Mouse (Mus musculus): ENCODE data around the gene Bcl2l10. TPM values are rescaled to one million over a fixed set of nuclear protein-coding genes. Genes with fewer than 3 reads are reported as not detected.

The Bcl2l10 gene
- polyA plus RNA-seq, 1 experiment from 2014 or later = not detected

GRCm38 (mm10) chr9:75376428-75376827 lies 28.9 kb downstream of the Bcl2l10 start:
- H3K4me1 ChIP-seq (ENCODE audit: control insufficient read depth, insufficient read depth, low read length) = no peaks in the 10 kb centered on the region
- H3K9me3 ChIP-seq (ENCODE audit: control insufficient read depth, low read length) = no peaks in the 10 kb centered on the region
- no peak overlapping the region for H3K4me2 ChIP-seq (replicated peaks; ENCODE audit: low read depth, low read length)
- 80% methylated on average over 1 of the region's 1 CpGs for WGBS
- H3K27ac ChIP-seq (ENCODE audit: low read depth, low read length) = no peak overlapping the region
- H3K9ac ChIP-seq (ENCODE audit: low read depth, low read length) = no peak overlapping the region
- no peak overlapping the region for H3K4me3 ChIP-seq (ENCODE audit: low read length)
- ATAC-seq (ENCODE audit: low FRiP score, low TSS enrichment) = no peak
- H3K27me3 ChIP-seq (ENCODE audit: control insufficient read depth, insufficient read depth, low read length) = no peaks in the 10 kb centered on the region
- H3K36me3 ChIP-seq (ENCODE audit: control insufficient read depth, insufficient read depth, low read length) = no peaks in the 10 kb centered on the region

DNA sequence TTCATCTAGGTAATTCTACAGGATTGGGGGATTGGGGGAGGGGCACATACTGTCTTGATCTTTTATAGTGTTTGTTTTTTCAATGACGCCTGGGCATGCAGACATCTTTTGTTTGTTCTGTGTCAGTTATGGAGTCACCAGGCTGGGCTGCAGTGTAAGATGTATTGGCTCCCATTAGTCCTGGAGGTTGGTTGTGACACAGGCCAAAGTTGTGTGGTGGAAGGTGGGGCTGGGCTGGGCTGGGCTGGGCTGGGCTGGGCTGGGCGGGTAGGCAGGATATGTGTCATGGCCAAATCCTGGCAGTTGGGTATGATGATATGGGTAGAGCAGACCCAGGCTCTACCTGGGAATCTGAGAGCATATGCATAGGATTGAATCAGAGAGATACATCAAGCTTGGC lies 31.2 kb downstream of the Bcl2l10 start:
- 75% methylated on average over 2 of the region's 2 CpGs for WGBS
- ATAC-seq (ENCODE audit: low FRiP score, low TSS enrichment) = no peak

GRCm38 (mm10) chr9:75382825-75383224 lies 35.3 kb downstream of the Bcl2l10 start:
- H3K4me2 ChIP-seq (replicated peaks; ENCODE audit: low read depth, low read length) = no peak overlapping the region
- 92% methylated on average over 14 of the region's 14 CpGs for WGBS
- H3K9ac ChIP-seq (ENCODE audit: low read depth, low read length) = no peak overlapping the region
- H3K4me1 ChIP-seq (ENCODE audit: control insufficient read depth, insufficient read depth, low read length) = no peaks in the 10 kb centered on the region
- H3K27ac ChIP-seq (ENCODE audit: low read depth, low read length) = no peak overlapping the region
- no peaks in the 10 kb centered on the region for H3K9me3 ChIP-seq (ENCODE audit: control insufficient read depth, low read length)
- no peak overlapping the region for H3K4me3 ChIP-seq (ENCODE audit: low read length)
- peaks cover 9% of the 10 kb centered on the region; the same call in 1 of the 2 replicates for H3K36me3 ChIP-seq (ENCODE audit: control insufficient read depth, insufficient read depth, low read length)
- no peaks in the 10 kb centered on the region for H3K27me3 ChIP-seq (ENCODE audit: control insufficient read depth, insufficient read depth, low read length)
- no peak for ATAC-seq (ENCODE audit: low FRiP score, low TSS enrichment)

More for the DNA sequence above, 31.2 kb downstream of the Bcl2l10 start:
- Histone ChIP-seq H3K9ac (ENCODE audit: low read depth, low read length) (no peak overlapping the region), H3K9me3 (ENCODE audit: control insufficient read depth, low read length) (no peaks in the 10 kb centered on the region), H3K4me2 (replicated peaks; ENCODE audit: low read depth, low read length) (no peak overlapping the region), H3K4me3 (ENCODE audit: low read length) (no peak overlapping the region), H3K27me3 (ENCODE audit: control insufficient read depth, insufficient read depth, low read length) (no peaks in the 10 kb centered on the region), H3K27ac (ENCODE audit: low read depth, low read length) (no peak overlapping the region), H3K4me1 (ENCODE audit: control insufficient read depth, insufficient read depth, low read length) (no peaks in the 10 kb centered on the region), H3K36me3 (ENCODE audit: control insufficient read depth, insufficient read depth, low read length) (no peaks in the 10 kb centered on the region)

DNA sequence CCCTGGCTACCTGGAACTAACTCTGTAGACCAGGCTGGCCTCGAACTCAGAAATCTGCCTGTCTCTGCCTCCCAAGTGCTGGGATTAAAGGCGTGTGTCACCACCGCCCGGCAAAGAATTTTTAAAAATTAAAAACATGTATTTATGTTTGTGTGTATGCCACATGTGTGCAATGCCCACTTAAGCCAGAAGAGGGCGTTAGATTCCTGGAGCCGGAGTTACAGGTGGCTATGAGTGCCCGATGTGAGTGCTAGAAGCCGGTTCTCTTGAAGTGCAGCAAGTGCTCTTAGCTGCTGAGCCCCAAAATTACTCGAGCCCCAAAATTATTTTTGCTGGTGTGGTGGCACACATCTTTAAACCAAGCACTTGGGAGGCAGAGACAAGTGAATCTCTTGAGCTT lies 36.2 kb downstream of the Bcl2l10 start:
- H3K27ac ChIP-seq (ENCODE audit: low read depth, low read length) = no peak overlapping the region
- H3K4me3 ChIP-seq (ENCODE audit: low read length) = no peak overlapping the region
- H3K9ac ChIP-seq (ENCODE audit: low read depth, low read length) = no peak overlapping the region
- H3K36me3 ChIP-seq (ENCODE audit: control insufficient read depth, insufficient read depth, low read length) = peaks cover 14% of the 10 kb centered on the region
- H3K27me3 ChIP-seq (ENCODE audit: control insufficient read depth, insufficient read depth, low read length) = no peaks in the 10 kb centered on the region
- no peaks in the 10 kb centered on the region for H3K9me3 ChIP-seq (ENCODE audit: control insufficient read depth, low read length)
- no peaks in the 10 kb centered on the region for H3K4me1 ChIP-seq (ENCODE audit: control insufficient read depth, insufficient read depth, low read length)
- H3K4me2 ChIP-seq (replicated peaks; ENCODE audit: low read depth, low read length) = no peak overlapping the region
- no peak for ATAC-seq (ENCODE audit: low FRiP score, low TSS enrichment)
- 82% methylated on average over 9 of the region's 9 CpGs for WGBS

- H3K4me2 ChIP-seq (replicated peaks; ENCODE audit: low read depth, low read length) = no peak overlapping the region
- H3K9ac ChIP-seq (ENCODE audit: low read depth, low read length) = no peak overlapping the region
- H3K9me3 ChIP-seq (ENCODE audit: control insufficient read depth, low read length) = no peaks in the 10 kb centered on the region
- 84% methylated on average over 3 of the region's 3 CpGs for WGBS
- no peak overlapping the region for H3K4me3 ChIP-seq (ENCODE audit: low read length)
- no peak for ATAC-seq (ENCODE audit: low FRiP score, low TSS enrichment)
- H3K27me3 ChIP-seq (ENCODE audit: control insufficient read depth, insufficient read depth, low read length) = no peaks in the 10 kb centered on the region
- no peaks in the 10 kb centered on the region for H3K4me1 ChIP-seq (ENCODE audit: control insufficient read depth, insufficient read depth, low read length)
- peaks cover 21% of the 10 kb centered on the region for H3K36me3 ChIP-seq (ENCODE audit: control insufficient read depth, insufficient read depth, low read length)
- no peak overlapping the region for H3K27ac ChIP-seq (ENCODE audit: low read depth, low read length)
Measured at GRCm38 (mm10) chr9:75384337-75384962, 36.9 kb downstream of the Bcl2l10 start.

- Histone ChIP-seq H3K36me3 (ENCODE audit: control insufficient read depth, insufficient read depth, low read length) (peaks cover 30% of the 10 kb centered on the region), H3K9me3 (ENCODE audit: control insufficient read depth, low read length) (no peaks in the 10 kb centered on the region), H3K27ac (ENCODE audit: low read depth, low read length) (no peak overlapping the region), H3K27me3 (ENCODE audit: control insufficient read depth, insufficient read depth, low read length) (no peaks in the 10 kb centered on the region), H3K9ac (ENCODE audit: low read depth, low read length) (no peak overlapping the region), H3K4me1 (ENCODE audit: control insufficient read depth, insufficient read depth, low read length) (no peaks in the 10 kb centered on the region), H3K4me3 (ENCODE audit: low read length) (no peak overlapping the region), H3K4me2 (replicated peaks; ENCODE audit: low read depth, low read length) (no peak overlapping the region)
- no peak for ATAC-seq (ENCODE audit: low FRiP score, low TSS enrichment)
- WGBS = 87% methylated on average over 9 of the region's 9 CpGs
Measured at GRCm38 (mm10) chr9:75385218-75385974, 37.8 kb downstream of the Bcl2l10 start.

DNA sequence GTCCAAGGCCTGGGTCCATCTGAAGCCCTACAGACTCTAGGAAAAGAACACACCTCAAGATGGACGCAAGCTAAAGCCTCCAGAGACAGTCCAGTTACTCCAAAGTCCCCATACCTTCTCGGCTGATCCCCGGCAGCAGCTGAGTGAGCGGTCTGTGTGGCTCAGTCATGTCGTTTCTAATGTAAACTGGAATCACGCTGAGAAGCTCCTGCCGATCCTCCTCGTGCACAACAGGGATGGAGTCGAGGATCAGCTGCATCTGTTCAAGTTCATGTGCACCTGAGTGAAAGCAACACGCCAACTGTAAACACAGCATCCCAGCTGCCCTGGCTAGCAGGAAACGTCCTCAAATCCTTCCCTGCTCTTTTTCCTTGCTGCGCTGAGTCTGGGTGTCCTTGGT lies 45.7 kb downstream of the Bcl2l10 start:
- 87% methylated on average over 12 of the region's 12 CpGs for WGBS
- Histone ChIP-seq H3K4me1 (ENCODE audit: control insufficient read depth, insufficient read depth, low read length) (no peaks in the 10 kb centered on the region), H3K4me2 (replicated peaks; ENCODE audit: low read depth, low read length) (no peak overlapping the region), H3K9me3 (ENCODE audit: control insufficient read depth, low read length) (no peaks in the 10 kb centered on the region), H3K9ac (ENCODE audit: low read depth, low read length) (no peak overlapping the region), H3K4me3 (ENCODE audit: low read length) (no peak overlapping the region), H3K36me3 (ENCODE audit: control insufficient read depth, insufficient read depth, low read length) (peaks cover 85% of the 10 kb centered on the region), H3K27ac (ENCODE audit: low read depth, low read length) (no peak overlapping the region), H3K27me3 (ENCODE audit: control insufficient read depth, insufficient read depth, low read length) (no peaks in the 10 kb centered on the region)
- ATAC-seq (ENCODE audit: low FRiP score, low TSS enrichment) = no peak

- H3K27ac ChIP-seq (ENCODE audit: low read depth, low read length) = no peak overlapping the region
- H3K9ac ChIP-seq (ENCODE audit: low read depth, low read length) = no peak overlapping the region
- H3K27me3 ChIP-seq (ENCODE audit: control insufficient read depth, insufficient read depth, low read length) = no peaks in the 10 kb centered on the region
- H3K4me2 ChIP-seq (replicated peaks; ENCODE audit: low read depth, low read length) = no peak overlapping the region
- H3K36me3 ChIP-seq (ENCODE audit: control insufficient read depth, insufficient read depth, low read length) = peaks cover 64% of the 10 kb centered on the region
- H3K4me3 ChIP-seq (ENCODE audit: low read length) = no peak overlapping the region
- no peaks in the 10 kb centered on the region for H3K9me3 ChIP-seq (ENCODE audit: control insufficient read depth, low read length)
- H3K4me1 ChIP-seq (ENCODE audit: control insufficient read depth, insufficient read depth, low read length) = no peaks in the 10 kb centered on the region
- 89% methylated on average over 6 of the region's 6 CpGs for WGBS
- ATAC-seq (ENCODE audit: low FRiP score, low TSS enrichment) = no peak
Measured at GRCm38 (mm10) chr9:75395971-75396370, 48.4 kb downstream of the Bcl2l10 start.

- Histone ChIP-seq H3K9ac (ENCODE audit: low read depth, low read length) (no peak overlapping the region), H3K4me1 (ENCODE audit: control insufficient read depth, insufficient read depth, low read length) (peaks cover 5% of the 10 kb centered on the region; the same call in 1 of the 2 replicates), H3K9me3 (ENCODE audit: control insufficient read depth, low read length) (no peaks in the 10 kb centered on the region), H3K4me3 (ENCODE audit: low read length) (no peak overlapping the region), H3K27ac (ENCODE audit: low read depth, low read length) (no peak overlapping the region), H3K27me3 (ENCODE audit: control insufficient read depth, insufficient read depth, low read length) (no peaks in the 10 kb centered on the region), H3K4me2 (replicated peaks; ENCODE audit: low read depth, low read length) (no peak overlapping the region), H3K36me3 (ENCODE audit: control insufficient read depth, insufficient read depth, low read length) (peaks cover 34% of the 10 kb centered on the region)
- 93% methylated on average over 4 of the region's 4 CpGs for WGBS
- ATAC-seq (ENCODE audit: low FRiP score, low TSS enrichment) = no peak
Measured at GRCm38 (mm10) chr9:75399069-75399468, 51.5 kb downstream of the Bcl2l10 start.

Data from kidney, embryonic 14.5 days (tissue).